Mouse (Mus musculus): ENCODE measurements at regions not wholly inside any gene's neighbourhood (a gene's known extent, or its start where the extent isn't known, plus 50 kb on each side); places are given as distances from the start of the nearest gene placed in this dataset.

DNA sequence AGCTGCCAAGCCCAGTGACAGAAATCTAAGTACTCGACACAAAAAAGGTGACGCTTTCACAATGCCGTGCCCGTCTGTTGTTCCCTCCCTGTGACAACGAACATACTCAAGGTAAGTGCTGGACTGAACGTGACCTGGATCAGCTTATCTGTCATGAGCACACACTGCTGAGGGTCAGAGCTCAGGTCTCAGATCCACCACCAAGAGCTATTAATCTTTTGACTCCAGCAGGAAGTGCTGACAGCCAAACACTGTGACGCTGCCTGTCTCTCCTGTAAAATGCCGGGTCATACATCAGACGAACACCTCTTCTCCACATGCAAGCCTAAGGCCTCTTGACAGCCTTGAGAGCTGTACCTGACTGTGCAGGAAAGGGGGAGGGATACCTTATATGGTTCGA, 125.2 kb downstream of the Cand1 start:
- no peaks in the 10 kb centered on the region for H3K4me1 ChIP-seq (ENCODE audit: control insufficient read depth, insufficient read depth, insufficient read length)
- no peaks in the 10 kb centered on the region for H3K36me3 ChIP-seq (ENCODE audit: control insufficient read depth, insufficient read depth, low read length)
- no peaks in the 10 kb centered on the region for H3K27me3 ChIP-seq (ENCODE audit: control insufficient read depth, insufficient read depth, low read length)
- H3K27ac ChIP-seq (ENCODE audit: insufficient read depth, low read length): no peak overlapping the region
- no peak for DNase-seq (ENCODE audit: low read depth in 1 of 2, low spot score in 2 of 2)
- TF ChIP-seq POLR2A (IDR thresholded peaks at IDR 0.05; ENCODE audit: low read depth, low read length): no peak
- TF ChIP-seq CTCF (IDR thresholded peaks at IDR 0.05; ENCODE audit: extremely low read depth, insufficient read depth, insufficient read length, insufficient replicate concordance): no peak
- no peak overlapping the region for H3K4me3 ChIP-seq (ENCODE audit: extremely low read depth, insufficient read depth, insufficient read length)
- 22% methylated on average over 10 of the region's 10 CpGs for WGBS

- DNase-seq (ENCODE audit: low read depth in 1 of 2, low spot score in 2 of 2): no peak
- WGBS: 76% methylated on average over 2 of the region's 2 CpGs
- TF ChIP-seq POLR2A (IDR thresholded peaks at IDR 0.05; ENCODE audit: low read depth, low read length) (no peak), CTCF (IDR thresholded peaks at IDR 0.05; ENCODE audit: extremely low read depth, insufficient read depth, insufficient read length, insufficient replicate concordance) (no peak)
Observed at GRCm38 (mm10) chr10:119111886-119112285, 128.0 kb downstream of the Cand1 start.

GRCm38 (mm10) chr10:119111409-119111808, 128.4 kb downstream of the Cand1 start:
- no peaks in the 10 kb centered on the region for H3K36me3 ChIP-seq (ENCODE audit: control insufficient read depth, insufficient read depth, low read length)
- no peak overlapping the region for H3K4me3 ChIP-seq (ENCODE audit: extremely low read depth, insufficient read depth, insufficient read length)
- DNase-seq (ENCODE audit: low read depth in 1 of 2, low spot score in 2 of 2): no peak
- no peak overlapping the region for H3K27ac ChIP-seq (ENCODE audit: insufficient read depth, low read length)
- H3K27me3 ChIP-seq (ENCODE audit: control insufficient read depth, insufficient read depth, low read length): no peaks in the 10 kb centered on the region
- 90% methylated on average over 3 of the region's 3 CpGs for WGBS
- TF ChIP-seq CTCF (IDR thresholded peaks at IDR 0.05; ENCODE audit: extremely low read depth, insufficient read depth, insufficient read length, insufficient replicate concordance) (no peak), POLR2A (IDR thresholded peaks at IDR 0.05; ENCODE audit: low read depth, low read length) (no peak)
- H3K4me1 ChIP-seq (ENCODE audit: control insufficient read depth, insufficient read depth, insufficient read length): no peaks in the 10 kb centered on the region

More at GRCm38 (mm10) chr10:119111886-119112285, 128.0 kb downstream of the Cand1 start:
- no peaks in the 10 kb centered on the region for H3K36me3 ChIP-seq (ENCODE audit: control insufficient read depth, insufficient read depth, low read length)
- H3K27me3 ChIP-seq (ENCODE audit: control insufficient read depth, insufficient read depth, low read length): no peaks in the 10 kb centered on the region
- H3K27ac ChIP-seq (ENCODE audit: insufficient read depth, low read length): no peak overlapping the region
- no peak overlapping the region for H3K4me3 ChIP-seq (ENCODE audit: extremely low read depth, insufficient read depth, insufficient read length)
- H3K4me1 ChIP-seq (ENCODE audit: control insufficient read depth, insufficient read depth, insufficient read length): no peaks in the 10 kb centered on the region

DNA sequence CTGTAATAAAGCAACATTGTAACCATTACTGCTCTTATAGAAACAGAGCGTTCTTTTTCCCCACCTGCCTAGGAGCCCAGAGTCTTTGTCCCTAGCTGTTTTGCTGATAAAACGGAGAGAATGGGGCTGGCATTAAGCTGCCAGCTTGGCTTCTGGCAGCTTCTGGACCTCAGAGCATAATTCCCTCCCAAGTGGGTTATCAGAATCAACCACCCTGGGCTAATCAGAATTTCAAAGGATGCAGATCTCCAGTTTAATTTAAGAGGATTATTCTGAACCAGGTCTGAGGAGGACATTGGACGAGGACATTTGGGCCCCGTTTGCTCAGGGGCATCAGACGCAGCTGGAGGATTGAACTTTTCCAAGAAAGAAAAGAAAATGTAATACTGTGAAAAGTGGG, 129.2 kb downstream of the Cand1 start:
- H3K27ac ChIP-seq (ENCODE audit: insufficient read depth, low read length): no peak overlapping the region
- H3K4me3 ChIP-seq (ENCODE audit: extremely low read depth, insufficient read depth, insufficient read length): no peak overlapping the region
- TF ChIP-seq CTCF (IDR thresholded peaks at IDR 0.05; ENCODE audit: extremely low read depth, insufficient read depth, insufficient read length, insufficient replicate concordance) (no peak), POLR2A (IDR thresholded peaks at IDR 0.05; ENCODE audit: low read depth, low read length) (no peak)
- no peak for DNase-seq (ENCODE audit: low read depth in 1 of 2, low spot score in 2 of 2)
- H3K27me3 ChIP-seq (ENCODE audit: control insufficient read depth, insufficient read depth, low read length): no peaks in the 10 kb centered on the region
- 84% methylated on average over 5 of the region's 5 CpGs for WGBS
- H3K4me1 ChIP-seq (ENCODE audit: control insufficient read depth, insufficient read depth, insufficient read length): no peaks in the 10 kb centered on the region
- H3K36me3 ChIP-seq (ENCODE audit: control insufficient read depth, insufficient read depth, low read length): no peaks in the 10 kb centered on the region

GRCm38 (mm10) chr10:119109207-119109606, 130.6 kb downstream of the Cand1 start:
- no peak for TF ChIP-seq CTCF (IDR thresholded peaks at IDR 0.05; ENCODE audit: extremely low read depth, insufficient read depth, insufficient read length, insufficient replicate concordance)
- no peak for TF ChIP-seq POLR2A (IDR thresholded peaks at IDR 0.05; ENCODE audit: low read depth, low read length)
- Histone ChIP-seq H3K4me3 (ENCODE audit: extremely low read depth, insufficient read depth, insufficient read length) (no peak overlapping the region), H3K36me3 (ENCODE audit: control insufficient read depth, insufficient read depth, low read length) (no peaks in the 10 kb centered on the region), H3K27me3 (ENCODE audit: control insufficient read depth, insufficient read depth, low read length) (no peaks in the 10 kb centered on the region), H3K4me1 (ENCODE audit: control insufficient read depth, insufficient read depth, insufficient read length) (no peaks in the 10 kb centered on the region), H3K27ac (ENCODE audit: insufficient read depth, low read length) (no peak overlapping the region)
- no peak for DNase-seq (ENCODE audit: low read depth in 1 of 2, low spot score in 2 of 2)
- 90% methylated on average over 4 of the region's 4 CpGs for WGBS

DNA sequence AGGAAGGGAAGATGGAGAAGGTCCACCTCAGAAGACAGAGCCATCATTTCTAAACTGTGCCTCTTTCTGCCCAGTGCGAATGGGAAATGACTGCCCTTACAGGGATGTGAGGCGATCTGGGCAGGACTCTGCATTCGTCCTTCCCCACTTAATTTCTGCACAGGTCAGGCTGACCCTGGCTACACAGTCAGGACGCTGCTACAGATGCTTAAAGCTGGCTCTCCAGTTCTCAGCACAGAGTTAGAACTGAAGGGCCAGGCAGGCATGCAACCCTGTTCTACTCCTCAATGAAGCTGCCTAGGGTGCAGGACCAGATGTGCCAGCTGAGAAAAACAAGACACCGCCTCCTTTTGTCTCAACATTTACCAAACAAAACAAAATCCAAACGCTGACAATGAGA, 132.1 kb downstream of the Cand1 start:
- 86% methylated on average over 6 of the region's 6 CpGs for WGBS
- no peaks in the 10 kb centered on the region for H3K4me1 ChIP-seq (ENCODE audit: control insufficient read depth, insufficient read depth, insufficient read length)

GRCm38 (mm10) chr10:119106105-119106504, 133.8 kb downstream of the Cand1 start:
- no peak overlapping the region for H3K4me3 ChIP-seq (ENCODE audit: extremely low read depth, insufficient read depth, insufficient read length)
- TF ChIP-seq CTCF (IDR thresholded peaks at IDR 0.05; ENCODE audit: extremely low read depth, insufficient read depth, insufficient read length, insufficient replicate concordance): no peak
- no peak for TF ChIP-seq POLR2A (IDR thresholded peaks at IDR 0.05; ENCODE audit: low read depth, low read length)
- DNase-seq (ENCODE audit: low read depth in 1 of 2, low spot score in 2 of 2): no peak
- H3K27ac ChIP-seq (ENCODE audit: insufficient read depth, low read length): no peak overlapping the region
- no peaks in the 10 kb centered on the region for H3K36me3 ChIP-seq (ENCODE audit: control insufficient read depth, insufficient read depth, low read length)
- no peaks in the 10 kb centered on the region for H3K4me1 ChIP-seq (ENCODE audit: control insufficient read depth, insufficient read depth, insufficient read length)
- 84% methylated on average over 3 of the region's 3 CpGs for WGBS
- no peaks in the 10 kb centered on the region for H3K27me3 ChIP-seq (ENCODE audit: control insufficient read depth, insufficient read depth, low read length)

More for the DNA sequence above, 132.1 kb downstream of the Cand1 start:
- Histone ChIP-seq H3K27ac (ENCODE audit: insufficient read depth, low read length) (no peak overlapping the region), H3K4me3 (ENCODE audit: extremely low read depth, insufficient read depth, insufficient read length) (no peak overlapping the region), H3K36me3 (ENCODE audit: control insufficient read depth, insufficient read depth, low read length) (no peaks in the 10 kb centered on the region), H3K27me3 (ENCODE audit: control insufficient read depth, insufficient read depth, low read length) (no peaks in the 10 kb centered on the region)
- TF ChIP-seq CTCF (IDR thresholded peaks at IDR 0.05; ENCODE audit: extremely low read depth, insufficient read depth, insufficient read length, insufficient replicate concordance): no peak
- no peak for TF ChIP-seq POLR2A (IDR thresholded peaks at IDR 0.05; ENCODE audit: low read depth, low read length)
- DNase-seq (ENCODE audit: low read depth in 1 of 2, low spot score in 2 of 2): no peak
